Mouse (Mus musculus) kidney, embryonic 14.5 days (tissue): ENCODE measurements around the gene Actr2. TPM values are rescaled to one million over a fixed set of nuclear protein-coding genes. Genes with fewer than 3 reads are reported as not detected.
A peak's percentile ranks its signal among the peaks of the same experiment; 100 is the strongest.
"Not testable (repeated sequence)": the region's sequence is repeated elsewhere in the genome, so short reads cannot be mapped to it uniquely, and the experiment has no call there.

Experiments used
- ATAC-seq: fragments of 200-750 bp; cut with Nextera tagmentation; 2 replicates; pipeline ENCODE4 v1.8.0; 2017; ENCODE audit warnings: moderate number of reproducible peaks, mild to moderate bottlenecking, moderate TSS enrichment, moderate library complexity; ENCODE audit not compliant: low FRiP score, low TSS enrichment
- H3K27ac ChIP-seq: fragments of 300-500 bp; sonication (generic); 2 replicates; pipeline ENCODE4 v1.5.1; 2014; ENCODE audit warnings: low read depth, mild to moderate bottlenecking, low read length, moderate library complexity, mixed read lengths
- H3K27me3 ChIP-seq: fragments of 300-500 bp; sonication (generic); 2 replicates; pipeline ENCODE4 v1.6.1; 2014; ENCODE audit warnings: mild to moderate bottlenecking, low read length; ENCODE audit not compliant: control insufficient read depth, insufficient read depth
- H3K36me3 ChIP-seq: fragments of 300-500 bp; sonication (generic); 2 replicates; pipeline ENCODE4 v1.6.1; 2014; ENCODE audit warnings: low read length, mixed read lengths; ENCODE audit not compliant: control insufficient read depth, insufficient read depth
- H3K4me1 ChIP-seq: fragments of 300-500 bp; sonication (generic); 2 replicates; pipeline ENCODE4 v1.6.1; 2014; ENCODE audit warnings: low read length, mixed read lengths; ENCODE audit not compliant: control insufficient read depth, insufficient read depth
- H3K4me2 ChIP-seq: fragments of 300-500 bp; sonication (generic); replicated peaks from 2 replicates; pipeline ENCODE4 v1.6.1; 2014; ENCODE audit warnings: low read depth, mild to moderate bottlenecking, low read length
- H3K4me3 ChIP-seq: fragments of 300-500 bp; sonication (generic); 2 replicates; pipeline ENCODE4 v1.5.1; 2014; ENCODE audit warnings: mild to moderate bottlenecking, low read length
- H3K9ac ChIP-seq: fragments of 300-500 bp; sonication (generic); 2 replicates; pipeline ENCODE4 v1.6.1; 2014; ENCODE audit warnings: low read depth, mild to moderate bottlenecking, low read length, moderate library complexity
- H3K9me3 ChIP-seq: fragments of 300-500 bp; sonication (generic); 2 replicates; pipeline ENCODE4 v1.6.1; 2016; ENCODE audit warnings: low read length; ENCODE audit not compliant: control insufficient read depth
- WGBS: fragments of 180-500 bp; shearing (Covaris S2); extraction: QIAGEN DNeasy Blood & Tissue Kit; methylation state at CpG from one replicate; pipeline ENCODE4 v1.1.7; 2014; 5-methylcytosine and 5-hydroxymethylcytosine counted together
- polyA plus RNA-seq: library from polyadenylated mRNA; unstranded; fragments of >200 nt; fragmentation: Nextera tagmentation; extraction: Ambion mirVana; gene quantifications from 2 replicates; pipeline ENCODE4 v1.2.1, GENCODE M21; 2014

Gene Actr2
- polyA plus RNA-seq, 1 experiment from 2014 or later, result 71.5 TPM

DNA sequence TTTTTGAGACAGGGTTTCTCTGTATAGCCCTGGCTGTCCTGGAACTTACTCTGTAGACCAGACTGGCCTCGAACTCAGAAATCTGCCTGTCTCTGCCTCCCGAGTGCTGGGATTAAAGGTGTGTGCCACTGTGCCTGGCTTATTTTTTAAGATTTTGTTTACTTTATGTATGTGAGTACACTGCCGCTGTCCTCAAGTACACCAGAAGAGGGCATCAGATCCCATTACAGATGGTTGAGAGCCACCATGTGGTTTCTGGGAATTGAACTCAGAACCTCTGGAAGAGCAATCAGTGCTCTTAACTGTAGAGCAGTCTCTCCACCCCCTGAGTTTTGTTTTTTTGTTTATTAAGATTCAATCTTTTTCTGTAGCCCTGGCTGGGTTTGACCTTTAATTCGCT, 31.0 kb upstream of the Actr2 start:
- not testable (repeated sequence) for H3K27me3 ChIP-seq, H3K4me1 ChIP-seq, H3K9me3 ChIP-seq, H3K4me3 ChIP-seq, ATAC-seq, H3K9ac ChIP-seq, H3K4me2 ChIP-seq, H3K27ac ChIP-seq, H3K36me3 ChIP-seq
- WGBS, result 95% methylated on average over 4 of the region's 4 CpGs

DNA sequence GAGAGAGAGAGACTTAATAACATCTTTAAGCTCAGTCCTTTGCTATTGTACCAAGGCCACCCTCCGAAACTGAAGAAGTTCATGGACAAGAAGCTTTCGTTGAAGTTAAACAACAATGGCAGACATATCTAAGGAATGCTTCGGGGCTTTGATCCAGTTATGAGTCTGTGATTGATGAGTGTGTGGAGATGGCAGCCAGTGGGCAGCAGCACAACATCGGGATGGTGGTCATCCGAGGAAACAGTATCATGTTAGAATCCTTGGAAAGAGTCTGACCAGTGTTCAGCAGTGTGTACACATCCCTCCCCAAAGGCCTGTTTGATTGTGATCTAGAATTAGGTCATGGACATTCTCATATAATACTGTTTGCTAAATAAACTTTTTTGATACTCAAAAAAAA, 29.8 kb upstream of the Actr2 start:
- Histone ChIP-seq H3K36me3 (no peaks in the 10 kb centered on the region), H3K9ac (no peak overlapping the region), H3K4me3 (no peak overlapping the region), H3K4me1 (no peaks in the 10 kb centered on the region), H3K27me3 (no peaks in the 10 kb centered on the region), H3K27ac (no peak overlapping the region), H3K4me2 (no peak overlapping the region), H3K9me3 (no peaks in the 10 kb centered on the region)
- WGBS, result 86% methylated on average over 5 of the region's 5 CpGs
- ATAC-seq, result no peak

DNA sequence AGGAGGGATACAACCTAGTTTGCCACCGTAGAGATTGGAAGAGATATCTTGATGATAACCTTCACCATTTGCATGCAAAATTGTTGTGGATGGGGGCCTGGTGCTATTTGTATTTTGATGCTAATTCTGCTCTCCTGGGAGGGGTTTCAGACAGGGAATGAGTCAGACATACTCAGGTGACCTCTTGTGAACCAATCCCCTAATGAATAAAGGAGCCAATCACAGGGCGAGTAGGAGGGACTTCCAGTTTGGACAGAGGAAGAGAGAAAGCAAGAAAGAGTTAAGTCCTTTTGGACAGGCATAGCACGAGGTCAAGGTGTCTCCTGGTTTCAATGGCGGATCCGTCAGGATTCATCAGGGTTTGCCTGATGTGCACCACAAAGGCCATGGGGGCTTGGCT, 27.6 kb upstream of the Actr2 start:
- no peaks in the 10 kb centered on the region for H3K27me3 ChIP-seq
- WGBS, result 86% methylated on average over 5 of the region's 5 CpGs
- H3K36me3 ChIP-seq, result no peaks in the 10 kb centered on the region
- no peak overlapping the region for H3K9ac ChIP-seq
- no peak overlapping the region for H3K4me2 ChIP-seq
- ATAC-seq, result no peak
- H3K27ac ChIP-seq, result no peak overlapping the region
- H3K4me3 ChIP-seq, result no peak overlapping the region
- H3K9me3 ChIP-seq, result no peaks in the 10 kb centered on the region
- H3K4me1 ChIP-seq, result no peaks in the 10 kb centered on the region

DNA sequence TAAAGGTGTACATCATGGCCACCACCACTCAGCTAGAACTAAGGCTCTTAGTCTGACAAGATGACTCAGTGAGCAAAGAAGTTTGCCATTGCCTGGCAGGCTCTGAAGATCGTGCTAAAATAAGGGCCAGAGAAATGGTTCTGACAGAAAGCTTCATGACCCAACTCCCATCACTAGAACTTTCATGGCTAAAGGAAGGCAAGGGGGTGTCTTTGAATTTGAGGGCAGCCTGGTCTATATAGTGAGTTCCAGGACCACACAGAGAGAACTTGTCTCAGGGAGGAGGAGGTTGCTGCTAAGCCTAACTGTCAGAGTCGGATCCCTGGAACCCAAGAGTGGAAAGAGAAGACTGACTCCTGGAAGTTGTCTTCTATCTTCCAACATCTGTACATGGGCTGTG, 27.0 kb upstream of the Actr2 start:
- Histone ChIP-seq H3K4me1 (no peaks in the 10 kb centered on the region), H3K4me2 (no peak overlapping the region), H3K9ac (no peak overlapping the region), H3K9me3 (no peaks in the 10 kb centered on the region), H3K27ac (no peak overlapping the region), H3K27me3 (no peaks in the 10 kb centered on the region), H3K4me3 (no peak overlapping the region), H3K36me3 (no peaks in the 10 kb centered on the region)
- WGBS, result 96% methylated on average over 2 of the region's 2 CpGs
- no peak for ATAC-seq

DNA sequence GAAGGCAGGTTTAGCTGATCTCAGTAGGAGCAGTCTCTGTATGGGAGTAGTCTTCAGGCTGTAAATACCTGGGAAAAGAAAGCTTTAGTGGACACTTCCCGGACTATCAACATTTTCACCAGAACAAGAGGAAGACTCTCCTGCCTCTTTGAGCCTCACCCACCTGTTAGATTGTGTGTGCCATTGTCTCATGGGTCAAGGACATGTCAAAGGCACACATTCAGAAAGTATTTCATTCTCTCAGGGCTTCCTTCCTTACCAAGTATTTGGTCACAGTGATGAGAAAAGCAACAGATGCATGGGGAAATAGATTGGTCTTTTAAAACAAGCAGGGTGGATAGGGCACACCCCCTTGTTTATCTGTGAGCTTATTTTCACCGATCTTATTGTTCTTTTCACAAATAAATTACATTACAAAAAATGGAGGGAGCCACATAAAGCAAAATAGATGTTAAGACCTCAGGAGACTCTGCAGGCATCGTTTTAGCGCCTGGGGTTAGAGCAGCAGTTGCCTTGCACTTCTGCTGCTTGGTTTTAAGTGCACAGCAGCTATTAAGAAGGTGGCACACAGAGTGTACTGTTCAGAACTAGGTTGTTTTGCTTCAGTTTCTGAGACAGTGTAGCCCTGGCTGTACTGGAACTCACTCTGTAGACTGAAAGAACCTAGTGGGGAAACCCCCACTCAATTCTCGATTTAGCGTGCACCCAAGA, 25.9 kb upstream of the Actr2 start:
- Histone ChIP-seq H3K4me2 (no peak overlapping the region), H3K4me1 (no peaks in the 10 kb centered on the region), H3K4me3 (no peak overlapping the region), H3K27ac (no peak overlapping the region), H3K9ac (no peak overlapping the region), H3K36me3 (no peaks in the 10 kb centered on the region), H3K27me3 (no peaks in the 10 kb centered on the region), H3K9me3 (no peaks in the 10 kb centered on the region)
- ATAC-seq, result no peak
- WGBS, result 89% methylated on average over 6 of the region's 6 CpGs

DNA sequence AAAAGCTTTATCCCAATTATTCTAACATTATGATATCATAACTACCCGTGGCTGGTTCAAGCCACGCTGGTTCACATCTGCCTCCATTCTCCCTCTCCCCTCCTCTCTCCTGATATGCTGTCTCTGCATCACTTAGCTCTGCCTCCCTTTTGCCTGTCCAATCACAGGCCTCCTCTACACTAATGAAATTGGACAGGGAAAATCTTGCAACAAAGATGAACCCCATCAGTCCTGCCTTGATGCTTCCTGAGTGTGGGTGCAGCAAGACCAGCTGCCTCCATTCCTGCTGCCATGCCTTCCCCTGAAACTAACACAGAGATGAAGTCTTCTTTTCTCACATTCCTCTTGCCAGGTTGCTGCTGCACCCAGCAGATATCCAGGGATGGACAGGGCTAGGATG, 25.2 kb upstream of the Actr2 start:
- no peaks in the 10 kb centered on the region for H3K4me1 ChIP-seq
- no peaks in the 10 kb centered on the region for H3K36me3 ChIP-seq
- H3K27ac ChIP-seq, result no peak overlapping the region
- no peak overlapping the region for H3K4me2 ChIP-seq
- H3K27me3 ChIP-seq, result no peaks in the 10 kb centered on the region
- 74% methylated on average over 2 of the region's 2 CpGs for WGBS
- no peak overlapping the region for H3K4me3 ChIP-seq
- no peak for ATAC-seq
- H3K9me3 ChIP-seq, result no peaks in the 10 kb centered on the region
- no peak overlapping the region for H3K9ac ChIP-seq

DNA sequence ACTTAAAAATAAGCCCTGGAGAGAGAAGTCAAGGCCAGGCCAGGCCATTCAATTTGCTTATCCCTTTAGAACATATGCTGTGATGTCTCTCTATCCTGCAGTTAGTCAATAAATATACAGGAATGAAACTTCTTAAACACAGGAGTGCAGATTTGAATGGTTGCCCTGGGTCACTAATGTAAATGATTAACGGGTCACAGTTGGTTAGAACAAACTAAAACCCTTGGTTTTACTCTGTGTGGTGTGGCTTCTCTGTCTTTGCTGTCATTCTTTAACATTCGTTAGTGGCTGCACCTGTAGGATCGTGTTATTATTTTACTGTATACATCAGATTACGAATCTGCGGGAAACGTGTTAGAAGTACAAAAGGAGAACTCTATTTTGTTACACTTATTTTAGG, 23.6 kb upstream of the Actr2 start:
- H3K4me3 ChIP-seq, result no peak overlapping the region
- no peaks in the 10 kb centered on the region for H3K36me3 ChIP-seq
- H3K27ac ChIP-seq, result peak overlapping the region; percentile 25; the same call in 1 of the 2 replicates
- no peaks in the 10 kb centered on the region for H3K4me1 ChIP-seq
- H3K4me2 ChIP-seq, result no peak overlapping the region
- no peaks in the 10 kb centered on the region for H3K9me3 ChIP-seq
- H3K9ac ChIP-seq, result no peak overlapping the region
- peak; percentile 32; the same call in 1 of the 2 replicates for ATAC-seq
- WGBS, result 73% methylated on average over 6 of the region's 6 CpGs
- no peaks in the 10 kb centered on the region for H3K27me3 ChIP-seq

DNA sequence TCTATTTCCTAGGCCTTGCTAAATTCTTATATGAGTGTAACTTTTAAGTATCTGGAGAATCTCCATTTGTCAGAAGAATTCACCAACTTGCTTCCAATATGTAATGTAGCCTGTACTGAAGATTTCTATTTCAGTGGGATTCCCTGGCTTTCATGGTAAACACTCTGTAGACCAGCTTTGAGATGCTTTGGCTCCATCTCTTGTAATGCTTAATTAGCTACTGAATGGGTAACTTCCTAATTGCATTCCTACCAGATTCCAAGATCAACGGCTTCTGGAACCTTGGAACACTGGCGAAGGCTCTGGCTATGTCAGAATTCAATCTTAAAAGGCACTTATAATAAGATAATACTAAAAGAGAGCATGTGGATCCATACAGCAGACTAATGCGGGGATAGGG, 22.2 kb upstream of the Actr2 start:
- not testable (repeated sequence) for ATAC-seq, H3K27ac ChIP-seq, H3K4me1 ChIP-seq, H3K9me3 ChIP-seq, H3K4me3 ChIP-seq, H3K9ac ChIP-seq, H3K36me3 ChIP-seq, H3K4me2 ChIP-seq, H3K27me3 ChIP-seq
- WGBS, result 68% methylated on average over 3 of the region's 3 CpGs

DNA sequence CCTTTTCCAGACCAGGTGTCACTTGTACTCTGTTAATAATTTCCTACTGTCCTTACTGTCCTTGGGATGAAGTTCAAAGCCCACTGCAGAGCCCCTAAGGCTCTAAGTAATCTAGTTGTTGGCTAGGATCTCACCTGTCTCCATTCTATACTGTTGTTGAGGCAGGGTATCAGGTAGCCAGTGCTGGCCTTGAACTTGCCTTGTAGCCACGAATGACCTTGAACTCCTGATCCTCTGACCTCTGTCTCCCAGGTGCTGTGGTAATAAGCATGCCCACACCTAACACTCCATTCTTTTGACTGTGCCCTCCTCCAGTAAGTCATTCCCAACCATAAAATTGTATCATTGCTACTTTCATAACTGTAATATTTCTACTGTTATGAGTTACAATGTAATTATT, 21.0 kb upstream of the Actr2 start:
- no peak for ATAC-seq
- Histone ChIP-seq H3K4me3 (no peak overlapping the region), H3K9ac (no peak overlapping the region), H3K36me3 (no peaks in the 10 kb centered on the region), H3K9me3 (0 out of 2 replicates have a peak, but pooled peaks cover 2% of the 10 kb centered on the region), H3K4me2 (no peak overlapping the region), H3K4me1 (no peaks in the 10 kb centered on the region), H3K27me3 (no peaks in the 10 kb centered on the region), H3K27ac (no peak overlapping the region)
- 73% methylated on average over 1 of the region's 1 CpGs for WGBS
